Mouse (Mus musculus): Measurements from ENCODE around the gene Ambra1.

GRCm38 (mm10) chr2:91794466-91794865 lies 64.5 kb downstream of the Ambra1 start:
- TF ChIP-seq GATA1 (IDR thresholded peaks at IDR 0.05; ENCODE audit: borderline replicate concordance, low read length) (no peak), FLI1 (IDR thresholded peaks at IDR 0.05; ENCODE audit: low read length) (no peak)

Measured in megakaryocyte, embryonic 14.5 days (primary cell).